Mouse (Mus musculus) lung, postnatal 4 days (tissue): ENCODE data around the gene Mfap3l.
"Not testable (repeated sequence)": the region's sequence is repeated elsewhere in the genome, so short reads cannot be mapped to it uniquely, and the experiment has no call there.

Experiments
- DNase-seq, 2 experiments: peaks; one replicate each; pipeline ENCODE4 v3.0.0; 2021

Gene Mfap3l

DNA sequence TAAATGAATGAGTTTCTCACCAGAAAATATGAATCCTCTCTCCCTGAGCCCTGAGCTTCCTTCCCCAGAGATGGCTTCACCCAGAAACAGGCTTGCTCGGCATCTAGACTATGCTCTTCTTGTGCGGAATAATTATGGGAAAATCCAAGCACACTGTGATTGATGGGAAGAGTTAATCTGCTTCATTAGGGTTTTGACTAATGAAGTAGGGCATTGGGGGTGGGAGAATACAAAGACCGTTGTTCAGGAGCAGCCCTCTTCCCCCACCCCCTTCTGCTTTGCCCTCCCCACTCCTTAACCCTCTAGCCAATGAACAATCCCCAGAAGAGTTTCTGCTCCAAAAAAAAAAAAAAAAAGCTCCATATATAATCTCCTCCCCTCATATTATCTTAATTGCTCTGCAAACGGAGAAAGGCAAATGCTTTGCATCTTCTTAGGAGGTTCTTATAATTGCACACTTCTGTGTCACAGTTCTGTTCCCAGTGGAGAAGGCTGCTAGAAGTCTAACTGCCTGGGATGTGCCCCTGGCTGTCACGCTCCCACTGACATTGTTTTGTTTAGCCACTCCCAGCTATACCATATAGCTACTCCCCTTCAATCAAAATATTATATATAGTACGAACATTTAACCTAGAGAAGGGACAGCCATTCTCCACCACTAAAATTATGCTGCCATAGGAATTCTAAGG lies 24.9 kb downstream of the Mfap3l start:
- no peak for DNase-seq

DNA sequence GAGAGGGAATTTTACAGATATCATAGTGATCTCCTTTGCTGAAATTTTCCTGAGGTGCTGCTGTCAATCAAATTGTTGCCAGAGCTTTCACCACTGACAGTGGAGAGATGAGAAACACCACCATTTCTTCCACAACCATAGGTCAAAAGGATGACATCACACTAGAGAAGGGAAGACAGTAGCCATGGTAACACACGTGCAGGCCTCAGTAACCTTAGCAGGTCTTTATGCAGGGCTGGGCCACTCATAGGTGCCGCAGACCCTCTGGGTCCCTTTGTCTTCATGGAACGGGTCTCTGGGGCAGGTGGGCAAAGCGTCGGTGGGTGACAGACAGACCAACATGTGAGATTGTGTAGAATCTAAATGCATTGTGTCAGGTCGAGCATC lies 25.5 kb downstream of the Mfap3l start:
- no peak for DNase-seq

DNA sequence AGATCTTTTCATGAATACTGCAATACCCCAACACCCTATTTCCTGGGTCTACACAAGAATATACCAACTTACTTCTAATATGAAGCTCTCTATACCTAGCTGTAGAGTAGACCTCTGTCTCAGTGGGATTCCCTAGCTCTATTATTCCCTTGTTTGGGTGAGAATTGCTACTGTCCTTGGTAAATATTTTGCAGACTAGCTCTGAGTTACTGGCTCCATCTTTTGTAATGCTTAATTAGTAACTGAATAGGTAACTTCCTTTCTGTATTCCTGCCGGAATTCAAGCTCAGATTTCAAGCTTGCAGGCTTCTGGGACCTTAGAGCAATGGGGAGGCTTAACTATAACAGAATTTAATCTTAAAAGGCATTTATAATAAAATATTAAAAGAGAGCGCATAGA lies 26.1 kb downstream of the Mfap3l start:
- not testable (repeated sequence) for DNase-seq

DNA sequence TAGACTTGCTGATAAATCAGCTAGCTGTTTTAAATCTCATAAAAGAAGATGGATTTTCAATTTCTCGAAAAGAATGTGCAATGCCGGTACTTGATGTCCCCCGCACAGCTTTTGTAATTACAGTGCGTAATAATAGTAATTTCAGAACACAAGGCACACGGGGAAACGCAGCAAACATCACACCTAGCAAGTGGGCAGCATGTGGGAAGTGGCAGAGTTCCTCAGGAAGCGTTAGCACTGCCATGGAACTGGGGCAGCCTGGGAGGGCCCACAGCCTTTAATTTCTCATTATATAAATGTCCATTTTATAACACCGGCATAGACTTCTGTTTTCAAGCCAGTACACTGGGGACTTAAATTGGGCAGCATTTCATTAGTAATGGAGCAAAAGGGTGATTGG lies 27.1 kb downstream of the Mfap3l start:
- no peak for DNase-seq

DNA sequence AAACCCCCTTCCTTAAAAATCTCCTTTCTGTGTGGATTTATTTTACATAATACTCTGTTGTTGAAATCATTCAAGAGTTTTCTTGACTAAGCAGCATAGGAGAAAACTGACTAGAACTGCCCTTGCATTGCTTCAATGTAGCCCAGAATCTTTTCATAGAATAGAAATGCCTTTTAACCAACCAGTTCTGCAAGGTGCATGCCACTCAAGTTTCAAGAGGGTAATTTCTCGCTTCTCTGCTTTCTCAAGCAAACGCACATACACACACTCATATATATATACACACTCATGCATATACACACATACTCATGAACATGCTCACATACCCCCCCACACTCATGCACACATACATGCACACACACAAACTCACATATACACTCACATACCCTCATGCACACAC lies 28.6 kb downstream of the Mfap3l start:
- no peak for DNase-seq

DNA sequence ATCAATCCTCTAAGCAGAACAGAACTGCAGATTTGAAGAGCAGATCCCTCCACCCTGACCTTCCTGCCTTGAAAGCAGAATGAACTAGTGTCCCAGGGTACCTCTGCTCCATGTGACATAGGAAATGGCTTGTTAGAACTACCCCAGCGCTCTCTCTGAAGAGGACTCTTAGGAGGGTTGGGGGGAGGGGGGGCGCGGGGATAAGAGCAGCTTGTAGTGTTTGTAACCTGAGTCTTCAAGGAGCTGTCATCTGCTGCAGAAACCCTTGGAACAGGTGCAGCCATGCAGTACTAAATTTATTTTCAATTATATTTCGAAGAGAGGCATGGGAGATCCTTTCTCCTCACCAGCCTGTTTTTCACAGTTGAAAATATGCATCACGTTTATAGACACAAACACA lies 30.9 kb downstream of the Mfap3l start:
- DNase-seq, result no peak

DNA sequence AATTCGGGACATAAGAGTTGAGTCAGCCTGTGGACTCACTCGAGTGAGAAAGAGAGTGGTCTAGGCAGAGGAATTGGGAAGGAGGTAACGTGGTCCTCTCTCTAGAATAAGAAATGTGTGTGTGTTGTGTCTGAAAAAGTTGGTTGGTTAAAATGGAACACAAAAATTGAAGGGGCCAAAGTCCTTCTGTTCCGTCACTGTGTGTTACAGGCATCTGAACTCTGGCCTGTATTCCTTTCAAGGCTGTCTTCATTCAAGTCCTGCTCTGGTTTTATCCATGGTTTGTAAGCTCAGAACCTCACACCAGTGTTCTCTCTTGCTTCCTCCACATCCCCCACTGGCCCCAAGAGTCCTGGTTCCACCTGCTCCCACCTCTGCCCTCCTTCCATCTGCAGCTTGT lies 33.2 kb downstream of the Mfap3l start:
- DNase-seq, result no peak

DNA sequence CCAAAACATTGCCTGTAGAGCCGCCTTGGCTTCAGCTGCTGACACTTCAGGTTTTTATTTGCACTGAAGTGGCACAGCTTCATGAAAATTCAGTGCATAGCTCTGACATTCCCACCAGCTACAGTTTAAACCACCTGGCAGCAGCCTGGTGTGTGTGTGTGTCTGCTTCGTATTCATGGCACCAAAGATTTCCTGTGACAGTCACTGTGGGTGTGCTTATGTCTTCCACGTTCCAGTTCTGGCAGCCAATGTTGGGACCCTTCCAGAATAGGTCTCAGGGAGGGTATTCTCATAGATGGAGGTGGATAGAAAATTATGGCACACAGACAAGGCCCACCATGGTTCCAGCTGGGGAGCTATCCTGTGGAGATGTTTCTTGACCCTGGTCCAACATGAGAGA lies 34.2 kb downstream of the Mfap3l start:
- DNase-seq, result no peak

DNA sequence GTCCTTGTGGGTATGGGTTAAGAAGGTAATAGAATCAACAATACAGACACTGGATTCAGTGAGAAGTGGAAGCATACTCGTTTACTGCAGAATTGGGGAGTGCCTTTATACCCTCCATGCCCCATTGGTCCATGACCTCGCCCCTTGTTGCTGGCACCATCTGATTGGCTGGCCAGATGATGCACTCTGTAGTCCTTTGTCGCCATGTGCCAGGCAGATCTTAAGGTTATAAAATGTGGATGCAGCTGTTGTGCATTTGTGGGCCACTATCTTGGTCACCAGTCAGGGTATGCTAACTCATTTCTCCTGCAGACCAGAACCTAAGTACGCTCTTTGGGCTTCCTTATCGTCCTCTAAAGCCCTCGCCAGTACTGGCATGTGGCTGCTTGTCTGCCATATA lies 46.0 kb downstream of the Mfap3l start:
- DNase-seq, result no peak

DNA sequence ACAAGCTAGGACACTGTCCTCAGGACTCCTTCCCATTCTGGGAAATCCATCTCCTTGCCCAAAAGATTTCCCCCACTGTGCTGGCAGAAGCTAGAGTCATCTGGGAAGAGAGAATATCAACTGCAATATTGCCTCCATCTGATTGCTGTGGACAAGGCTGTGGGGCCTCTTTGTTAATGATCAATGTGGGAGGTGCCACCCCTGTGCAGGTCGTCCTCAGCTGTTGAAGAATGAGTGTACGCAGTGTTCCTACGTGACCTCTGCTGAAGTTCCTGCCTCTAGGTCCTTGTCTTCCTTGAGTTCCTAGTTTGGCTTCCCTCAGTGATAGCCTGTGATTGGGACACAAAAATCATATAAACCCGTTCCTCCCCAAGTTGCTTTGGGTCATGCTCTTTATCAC lies 49.2 kb downstream of the Mfap3l start:
- DNase-seq, result no peak

DNA sequence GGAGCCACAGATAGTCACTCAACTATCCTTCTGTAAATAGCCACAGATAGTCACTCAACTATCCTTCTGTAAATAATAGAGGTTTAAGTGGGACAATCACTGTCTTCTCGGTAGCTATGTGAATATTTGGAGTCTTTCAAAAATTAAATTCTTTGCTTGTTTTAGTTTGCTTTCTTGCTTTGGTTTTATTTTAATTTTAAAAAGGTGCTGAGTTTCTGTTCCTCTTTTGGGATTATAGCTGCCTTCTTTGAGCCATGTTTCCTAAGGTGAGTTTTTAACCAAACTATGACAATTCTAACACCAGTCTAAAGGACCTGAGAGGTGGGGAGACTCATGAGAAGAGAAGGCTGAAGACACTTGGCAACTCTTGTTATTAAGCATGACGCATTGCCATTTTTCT lies 49.7 kb downstream of the Mfap3l start:
- no peak for DNase-seq

DNA sequence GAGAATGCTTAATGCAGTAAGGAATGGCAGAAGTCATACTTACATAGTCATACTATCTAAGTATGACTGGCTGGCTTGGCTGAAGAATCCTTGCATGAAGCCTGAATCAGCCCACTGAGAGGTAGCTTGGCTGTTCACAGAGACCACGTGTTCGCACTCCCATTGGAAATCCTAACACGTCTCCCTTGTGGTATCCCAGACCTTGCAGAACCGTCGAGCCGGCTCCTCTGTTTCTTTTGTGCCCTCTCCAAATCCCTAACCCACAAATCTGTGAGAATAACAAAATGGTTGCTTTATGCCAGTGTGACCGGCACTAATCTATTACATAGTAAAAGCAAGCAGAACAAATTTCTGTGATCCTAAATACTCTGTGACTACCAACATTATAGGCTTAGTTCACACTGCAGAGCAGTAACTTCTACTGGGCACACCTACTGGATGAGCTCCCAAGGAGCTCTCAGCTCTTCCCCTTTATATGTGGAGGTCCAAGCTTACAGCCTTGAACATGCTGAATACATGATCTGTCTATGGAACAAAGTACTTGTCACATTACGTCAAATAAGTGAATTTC lies 79.0 kb downstream of the Mfap3l start:
- no peak for DNase-seq

DNA sequence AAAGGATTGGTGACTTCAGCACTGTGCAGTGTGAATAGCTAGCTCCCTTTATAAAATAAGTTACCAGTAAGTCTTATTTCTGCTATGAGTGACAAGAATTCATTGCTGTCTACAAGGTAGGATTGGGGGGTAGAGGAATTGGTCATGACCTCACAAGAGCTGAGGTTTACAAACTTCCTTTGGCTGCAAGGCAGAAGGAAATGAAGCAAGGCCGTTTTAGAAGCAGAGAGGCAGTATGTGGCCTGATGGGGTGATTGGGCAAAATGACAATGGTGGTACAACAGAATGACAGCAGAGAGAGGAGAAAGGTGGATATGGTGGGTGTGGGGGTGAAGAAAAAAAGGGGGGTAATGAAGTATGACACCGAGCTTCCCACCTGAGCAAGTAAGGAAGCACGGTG lies 82.1 kb downstream of the Mfap3l start:
- no peak for DNase-seq

DNA sequence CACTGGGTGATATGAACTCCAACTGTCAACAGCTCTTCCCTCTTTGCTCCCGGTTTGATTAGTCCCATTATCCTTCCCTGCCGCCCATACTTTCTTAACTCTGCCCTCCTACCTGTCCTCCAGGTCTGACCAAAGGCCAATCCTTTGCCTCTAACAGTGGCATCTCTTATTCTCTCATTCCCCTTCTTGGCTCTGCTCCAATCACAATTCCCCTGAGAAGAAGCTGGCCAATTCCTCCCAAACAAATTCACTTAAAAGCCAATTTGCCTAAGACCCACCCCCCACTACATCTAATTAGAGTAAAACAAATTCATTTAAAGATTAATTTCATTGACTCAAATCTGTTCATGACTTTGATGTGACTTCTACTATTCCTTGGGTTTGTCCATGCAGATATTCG lies 86.1 kb downstream of the Mfap3l start:
- no peak for DNase-seq
